Mouse (Mus musculus) stomach, postnatal 0 days (tissue): ENCODE measurements around the gene Setx.

Experiments
- CTCF ChIP-seq: IDR thresholded peaks from 2 replicates; pipeline ENCODE4 v1.5.1; 2016; ENCODE audit warnings: antibody characterized with exemption, low read depth, mild to moderate bottlenecking, moderate library complexity
- EP300 ChIP-seq: optimal IDR thresholded peaks from 2 replicates; pipeline ENCODE3; 2016; ENCODE audit warnings: antibody characterized with exemption

GRCm38 (mm10) chr2:29183266-29183924 lies 59.4 kb downstream of the Setx start:
- TF ChIP-seq CTCF, result no peak
- TF ChIP-seq EP300, result no peak
